Mouse (Mus musculus) olfactory bulb, adult 2 months (tissue): ENCODE data around the gene Steap2. TPM values are rescaled to one million over a fixed set of nuclear protein-coding genes. Genes with fewer than 3 reads are reported as not detected.

Experiments
- H3K27ac ChIP-seq: fragments of 200-500 bp; 2 replicates; pipeline ENCODE4 v1.5.1; 2012; ENCODE audit warnings: low read depth, low read length; ENCODE audit not compliant: insufficient read depth
- H3K4me1 ChIP-seq: fragments of 200-500 bp; 2 replicates; pipeline ENCODE4 v1.6.1; 2012; ENCODE audit warnings: low read length; ENCODE audit not compliant: control insufficient read depth, insufficient read depth
- H3K4me3 ChIP-seq: fragments of 200-500 bp; 2 replicates; pipeline ENCODE4 v1.5.1; 2012; ENCODE audit warnings: mild to moderate bottlenecking, low read depth, low read length, moderate library complexity; ENCODE audit not compliant: insufficient read depth
- CTCF ChIP-seq: fragments of 200-500 bp; IDR thresholded peaks from 2 replicates; pipeline ENCODE4 v1.5.1; 2012; ENCODE audit warnings: low read depth, mild to moderate bottlenecking, low read length, moderate library complexity; ENCODE audit not compliant: insufficient read depth
- POLR2A ChIP-seq: fragments of 200-500 bp; IDR thresholded peaks from 2 replicates; pipeline ENCODE4 v1.6.1; 2012; ENCODE audit warnings: mild to moderate bottlenecking, low read depth, low read length, moderate library complexity; ENCODE audit not compliant: insufficient read depth
- WGBS: fragments of 180-500 bp; shearing (Covaris S2); methylation state at CpG from one replicate; pipeline ENCODE4 v1.1.7; 2018; 5-methylcytosine and 5-hydroxymethylcytosine counted together
- polyA plus RNA-seq: library from polyadenylated mRNA; stranded (reverse); fragments of >200 nt; gene quantifications from 2 replicates; pipeline ENCODE4 v1.2.4, GENCODE M21; 2012; ENCODE audit warnings: low replicate concordance; ENCODE audit not compliant: missing spikeins, insufficient read depth, insufficient read length

Gene Steap2
- polyA plus RNA-seq, 1 experiment, result not detected

GRCm38 (mm10) chr5:5648817-5649569 lies 45.4 kb downstream of the Steap2 start:
- H3K4me3 ChIP-seq, result no peak overlapping the region
- H3K27ac ChIP-seq, result no peak overlapping the region
- TF ChIP-seq CTCF (no peak), POLR2A (no peak)
- 44% methylated on average over 6 of the region's 6 CpGs for WGBS
- peaks cover 11% of the 10 kb centered on the region for H3K4me1 ChIP-seq

- Histone ChIP-seq H3K4me3 (no peak overlapping the region), H3K27ac (no peak overlapping the region), H3K4me1 (peaks cover 11% of the 10 kb centered on the region)
- TF ChIP-seq POLR2A (no peak), CTCF (no peak)
- 11% methylated on average over 1 of the region's 1 CpGs for WGBS
Observed at GRCm38 (mm10) chr5:5646173-5646572, 48.2 kb downstream of the Steap2 start.

- Histone ChIP-seq H3K4me1 (no peaks in the 10 kb centered on the region), H3K4me3 (no peak overlapping the region), H3K27ac (no peak overlapping the region)
- 36% methylated on average over 2 of the region's 2 CpGs for WGBS
- no peak for TF ChIP-seq CTCF
- no peak for TF ChIP-seq POLR2A
Observed at GRCm38 (mm10) chr5:5638496-5638895, 55.9 kb downstream of the Steap2 start.

GRCm38 (mm10) chr5:5625491-5625890 lies 68.9 kb downstream of the Steap2 start:
- Histone ChIP-seq H3K4me1 (no peaks in the 10 kb centered on the region), H3K4me3 (no peak overlapping the region), H3K27ac (no peak overlapping the region)
- 86% methylated on average over 3 of the region's 3 CpGs for WGBS
- TF ChIP-seq CTCF (no peak), POLR2A (no peak)

GRCm38 (mm10) chr5:5618329-5618728 lies 76.0 kb downstream of the Steap2 start:
- Histone ChIP-seq H3K4me3 (no peak overlapping the region), H3K4me1 (no peaks in the 10 kb centered on the region), H3K27ac (no peak overlapping the region)
- TF ChIP-seq POLR2A, result no peak
- TF ChIP-seq CTCF, result no peak
- WGBS, result 70% methylated on average over 4 of the region's 4 CpGs

Other genes starting within 250 kb of the Steap2 start
- gene 1700015F17Rik, start 215.4 kb downstream of the Steap2 start, polyA plus RNA-seq, result not detected in 2 replicates
- not detected in 2 replicates for gene Cldn12, start 179.6 kb downstream of the Steap2 start, polyA plus RNA-seq
- not detected in 2 replicates for gene Gtpbp10, start 135.0 kb downstream of the Steap2 start, polyA plus RNA-seq
- not detected in 2 replicates for gene Gm8773, start 120.8 kb downstream of the Steap2 start, polyA plus RNA-seq
- gene Cfap69, start 30.3 kb downstream of the Steap2 start, polyA plus RNA-seq, result not detected in 2 replicates
- not detected in 2 replicates for gene Steap1, start 54.7 kb upstream of the Steap2 start, polyA plus RNA-seq